ENCODE assay signal across 11 mouse cellular contexts in the genomic region with DNA sequence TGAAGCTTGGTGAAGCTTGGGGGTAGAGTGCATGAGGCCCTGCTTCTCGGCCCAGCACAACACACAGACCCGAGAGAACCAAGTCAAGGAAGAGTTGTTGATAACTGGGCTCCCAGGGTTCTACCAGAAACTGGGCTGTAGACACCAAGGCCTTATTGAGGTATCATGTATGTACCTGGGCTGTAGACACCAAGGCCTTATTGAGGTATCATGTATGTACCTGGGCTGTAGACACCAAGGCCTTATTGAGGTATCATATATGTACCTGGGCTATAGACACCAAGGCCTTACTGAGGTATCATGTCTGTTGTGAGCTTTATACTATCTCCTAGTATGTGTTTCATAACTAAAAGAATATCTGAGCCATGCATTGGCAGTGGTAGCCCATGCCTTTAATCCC. TPM values are rescaled to one million over a fixed set of nuclear protein-coding genes. Genes with fewer than 3 reads are reported as not detected.
"Had no signal": no experiment of that assay in that cellular context is flagged by ENCODE, and none has a peak within 500 bp of the region (broad histone marks: within the 10 kb centered on the region; RNA-seq: fewer than 3 reads in every experiment).

No protein-coding gene starts in this region.

RNA-seq across cellular contexts. Expression of a gene that starts 18.6 kb away (rescaled TPM):
- total RNA-seq: liver, adult 2 months; megakaryocyte progenitor cell, adult 5-6 weeks; megakaryocyte, adult 5-6 weeks; monocyte, adult 5-6 weeks had no signal
- polyA plus RNA-seq: liver, adult 2 months; liver, embryonic 12.5 days; liver, embryonic 14.5 days; liver, embryonic 16.5 days; liver, postnatal 0 days; lung, adult 2 months; lung, postnatal 0 days; macrophage had no signal
